Mouse (Mus musculus) heart, adult 11 months (tissue): ENCODE measurements around the gene Itpr2.
A peak's percentile ranks its signal among the peaks of the same experiment; 100 is the strongest.

Experiments
- DNase-seq: peaks from one replicate; pipeline ENCODE4 v3.0.0; 2022

The Itpr2 gene

DNA sequence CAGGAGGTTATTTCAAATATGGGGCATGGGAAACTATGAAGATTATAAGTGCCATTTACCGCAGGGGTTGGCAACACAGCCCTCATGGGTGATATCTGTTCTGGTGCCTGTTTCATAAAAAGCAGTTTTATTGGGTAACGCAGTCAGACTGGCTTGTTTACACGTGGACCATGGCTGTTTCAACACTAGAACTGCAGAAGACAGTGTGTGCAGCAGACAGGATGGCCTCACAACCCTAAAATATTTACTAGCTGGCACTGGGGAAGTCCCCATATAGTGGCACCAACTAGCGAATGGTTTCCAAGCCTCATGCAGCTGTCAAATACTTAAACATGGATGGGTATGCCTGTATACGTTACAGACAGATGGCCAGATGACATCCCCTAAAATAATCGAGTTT, 290.8 kb downstream of the Itpr2 start:
- peak; percentile 43 for DNase-seq

DNA sequence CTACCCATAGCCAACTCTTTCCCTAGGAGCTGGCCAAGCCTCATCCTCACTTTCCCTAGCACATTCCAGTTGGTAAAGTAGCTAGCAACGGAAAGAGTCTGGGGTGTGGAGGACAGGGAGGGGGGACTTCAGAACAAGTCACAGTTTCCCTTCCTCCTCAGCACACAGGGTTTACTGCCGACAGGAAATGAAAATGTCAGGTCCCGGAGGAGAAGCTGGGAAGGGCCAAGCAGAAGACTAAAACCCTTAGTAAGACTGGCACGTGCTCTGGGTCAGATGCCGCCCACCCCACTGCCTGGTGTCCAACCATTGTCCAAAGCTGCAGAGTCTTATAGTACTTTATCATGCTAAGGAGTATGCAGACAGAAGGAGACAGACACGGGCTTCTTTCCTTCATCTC, 293.0 kb downstream of the Itpr2 start:
- DNase-seq, result peak; percentile 98

DNA sequence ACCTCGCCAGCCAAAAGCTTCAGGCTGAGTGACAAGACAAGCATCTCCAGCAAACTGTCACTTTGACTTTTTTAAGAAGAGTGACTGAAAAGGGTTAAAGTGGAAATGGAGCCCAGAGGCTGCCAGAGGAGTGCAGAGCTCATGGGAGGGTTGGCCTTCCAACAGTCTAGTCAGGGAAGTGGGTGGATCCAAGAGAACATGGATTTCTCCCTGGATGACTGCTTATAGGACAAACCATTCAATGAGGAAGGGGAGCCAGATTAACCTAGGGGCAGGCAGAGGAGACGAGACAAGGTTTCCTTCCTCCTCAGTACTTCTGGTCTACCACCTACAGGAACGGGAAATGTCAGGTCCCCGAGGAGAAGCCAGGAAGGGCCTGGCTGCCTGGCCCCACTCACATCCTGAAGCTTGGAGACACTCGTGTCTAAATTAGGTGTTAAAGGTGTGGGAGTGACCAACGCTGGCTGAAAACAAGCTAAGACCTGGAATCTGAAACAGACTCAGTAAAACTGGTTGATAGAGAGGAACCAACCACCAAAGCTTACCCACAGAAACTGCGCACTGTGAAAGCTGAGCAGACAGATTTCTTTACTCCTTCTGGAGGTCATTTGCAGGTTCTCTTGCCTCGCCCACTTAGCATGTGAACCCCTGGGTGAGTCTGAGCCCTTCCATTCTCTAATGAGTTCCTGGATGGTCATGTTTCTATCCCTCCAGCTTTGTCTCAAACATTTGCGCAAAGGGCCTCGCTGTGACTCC, 294.6 kb downstream of the Itpr2 start:
- DNase-seq, result peak; percentile 98

DNA sequence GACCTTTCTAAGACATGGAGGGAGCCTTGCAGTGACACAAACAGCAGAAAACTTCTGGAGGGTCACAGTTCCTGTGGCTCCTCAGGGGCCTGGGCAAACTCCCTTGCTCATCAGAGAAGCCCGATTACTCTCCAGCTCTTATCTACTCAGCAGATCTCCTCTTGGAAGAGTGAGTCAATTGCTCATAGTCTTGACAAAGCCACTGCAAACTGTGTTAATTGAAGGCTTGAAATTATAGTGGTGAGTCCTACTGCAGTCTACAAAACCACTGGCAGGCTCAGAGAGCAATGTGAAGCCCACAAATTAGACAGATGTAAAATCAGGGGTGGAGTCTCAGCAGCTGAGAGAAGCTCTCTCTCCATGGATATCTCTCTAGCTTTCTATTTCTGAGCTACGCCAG, 296.9 kb downstream of the Itpr2 start:
- DNase-seq, result no peak

DNA sequence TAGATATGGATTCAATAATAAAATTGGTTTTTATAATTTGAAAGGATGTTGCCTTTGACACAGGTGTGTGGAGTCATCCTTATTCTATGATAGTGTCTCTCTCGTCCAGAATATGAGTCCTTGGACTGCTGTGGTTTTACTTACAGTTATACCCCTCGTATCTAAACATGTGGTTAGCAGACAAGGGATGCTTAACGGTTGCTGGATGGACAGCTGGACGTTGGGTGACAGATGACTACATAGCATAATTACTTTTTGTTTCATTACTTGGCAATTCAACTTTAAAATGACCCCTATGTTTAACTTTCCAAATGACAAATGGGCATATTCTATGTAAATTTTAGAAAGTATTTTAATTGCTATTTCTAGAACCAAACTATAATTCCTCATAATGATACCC, 297.6 kb downstream of the Itpr2 start:
- DNase-seq, result peak; percentile 27

DNA sequence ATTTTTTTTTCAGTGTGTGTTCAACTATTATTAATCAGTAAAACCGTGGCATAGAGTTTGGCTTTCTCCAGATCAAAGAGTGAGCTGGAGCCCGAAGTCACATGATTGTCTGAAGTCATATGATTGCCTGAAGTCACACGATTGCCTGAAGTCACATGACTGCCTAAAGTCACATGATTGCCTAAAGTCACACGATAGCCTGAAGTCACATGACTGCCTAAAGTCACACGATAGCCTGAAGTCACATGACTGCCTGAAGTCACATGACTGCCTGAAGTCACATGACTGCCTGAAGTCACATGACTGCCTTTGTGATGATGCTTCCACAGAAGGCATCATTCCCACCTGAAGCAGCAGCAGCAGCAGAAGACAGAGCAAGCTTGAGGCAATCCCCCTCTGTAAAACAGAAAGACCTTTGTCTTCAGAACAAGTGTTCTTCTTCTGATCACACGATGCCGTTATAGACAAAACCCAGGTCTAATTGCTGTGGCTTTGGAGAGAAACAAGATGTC, 304.1 kb downstream of the Itpr2 start:
- DNase-seq, result peak; percentile 57

DNA sequence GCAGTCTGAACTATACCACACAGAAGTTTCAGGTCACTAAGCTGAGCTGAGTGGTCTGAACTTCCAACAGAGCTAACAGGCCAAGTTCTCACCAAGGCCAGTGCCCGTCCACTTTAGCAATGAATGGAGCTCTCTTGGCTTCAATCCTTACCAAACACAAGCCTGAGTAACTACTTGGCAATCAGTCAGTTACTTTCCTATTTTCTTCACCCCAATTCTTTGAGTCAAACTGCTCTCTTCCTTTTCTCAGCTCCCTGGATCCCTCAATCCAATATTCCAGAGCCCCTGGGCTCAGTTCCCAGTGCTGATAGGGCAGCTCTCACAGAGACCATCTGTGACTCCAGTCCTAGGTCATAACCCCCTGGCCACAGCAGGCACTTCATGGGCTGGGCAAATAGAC, 305.3 kb downstream of the Itpr2 start:
- peak; percentile 89 for DNase-seq

DNA sequence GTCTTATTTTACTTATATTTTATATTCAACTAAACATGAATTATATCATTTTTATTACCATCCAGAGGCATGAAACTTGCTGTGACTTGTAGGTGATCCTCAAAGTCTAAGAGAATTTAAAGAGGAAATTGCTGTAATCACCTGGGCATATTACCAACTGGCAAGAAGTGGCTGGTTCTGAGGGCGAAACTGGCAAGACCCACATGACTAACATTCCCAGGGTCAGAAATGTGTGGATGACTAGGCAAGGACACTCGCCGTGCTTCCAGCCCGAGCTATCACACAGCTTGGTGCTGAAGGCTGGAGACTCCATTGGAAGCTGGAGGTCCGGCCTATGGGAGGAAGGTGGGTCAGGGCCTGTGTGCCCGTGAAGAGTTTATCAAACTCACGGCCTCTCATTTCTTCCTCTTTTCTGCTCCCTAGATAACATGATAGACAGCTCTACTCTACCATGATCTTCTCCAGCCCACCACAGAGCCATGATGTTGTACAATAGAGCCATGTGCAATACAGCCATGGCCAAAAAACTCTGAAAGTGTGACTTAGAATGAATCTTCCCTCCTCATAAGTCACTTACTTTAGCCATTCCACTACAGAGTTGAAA, 306.1 kb downstream of the Itpr2 start:
- DNase-seq, result peak; percentile 88

DNA sequence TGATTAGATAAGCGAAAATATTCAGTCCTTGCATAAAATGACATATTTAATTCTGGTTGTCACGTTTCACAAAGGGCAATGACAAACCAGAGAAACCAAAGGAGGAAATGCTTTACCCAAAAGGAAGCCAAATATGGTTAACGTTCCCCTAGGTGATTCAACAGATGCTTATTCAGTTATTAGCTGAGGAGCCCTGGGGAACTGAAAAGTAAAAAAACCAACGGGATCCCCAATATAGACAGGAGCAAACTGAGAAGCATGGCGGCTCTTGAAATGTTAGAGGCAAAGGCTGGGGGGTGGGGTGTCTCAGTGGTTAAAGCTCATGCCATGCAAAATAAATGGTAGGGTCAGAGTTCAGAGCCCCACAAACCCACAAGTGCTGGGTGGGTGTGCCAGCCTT, 310.1 kb downstream of the Itpr2 start:
- peak; percentile 68 for DNase-seq

DNA sequence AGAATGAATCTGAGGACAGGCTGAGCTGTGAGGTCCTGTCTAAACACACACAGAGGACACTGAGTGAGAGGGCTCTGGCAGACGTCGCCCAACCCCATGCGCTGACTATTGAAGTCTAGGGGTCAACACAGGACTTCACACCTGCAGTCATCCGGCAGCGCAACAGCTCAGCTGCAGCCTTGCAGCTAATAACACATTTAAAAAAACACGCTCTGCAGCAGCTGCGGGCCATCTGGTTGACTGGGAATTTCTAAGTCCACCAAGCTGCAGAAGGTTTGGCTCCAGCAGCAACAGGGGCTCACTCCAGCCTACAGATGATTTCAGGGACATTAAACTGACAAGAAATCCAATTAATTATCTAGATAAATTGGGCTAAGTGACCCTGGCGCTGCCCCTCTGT, 312.0 kb downstream of the Itpr2 start:
- DNase-seq, result peak; percentile 88

DNA sequence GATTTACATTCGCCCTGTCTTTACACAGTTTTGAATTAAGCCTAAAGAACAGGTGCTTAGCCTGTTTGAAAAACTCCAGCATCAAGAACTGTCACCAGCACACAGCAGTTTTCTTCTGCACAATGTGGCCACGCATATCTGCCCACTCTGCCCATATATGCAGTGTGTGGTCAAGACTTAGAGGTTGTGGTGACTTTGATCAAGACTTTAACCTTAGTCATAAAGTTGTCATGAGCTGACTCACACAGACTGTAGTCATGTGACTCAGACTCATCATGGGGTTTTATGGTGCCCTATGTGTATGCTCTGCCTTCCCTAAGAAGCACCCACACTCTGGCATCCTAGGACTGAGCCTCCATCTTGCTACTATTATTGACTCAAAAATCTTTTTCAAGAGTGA, 316.5 kb downstream of the Itpr2 start:
- peak; percentile 46 for DNase-seq

DNA sequence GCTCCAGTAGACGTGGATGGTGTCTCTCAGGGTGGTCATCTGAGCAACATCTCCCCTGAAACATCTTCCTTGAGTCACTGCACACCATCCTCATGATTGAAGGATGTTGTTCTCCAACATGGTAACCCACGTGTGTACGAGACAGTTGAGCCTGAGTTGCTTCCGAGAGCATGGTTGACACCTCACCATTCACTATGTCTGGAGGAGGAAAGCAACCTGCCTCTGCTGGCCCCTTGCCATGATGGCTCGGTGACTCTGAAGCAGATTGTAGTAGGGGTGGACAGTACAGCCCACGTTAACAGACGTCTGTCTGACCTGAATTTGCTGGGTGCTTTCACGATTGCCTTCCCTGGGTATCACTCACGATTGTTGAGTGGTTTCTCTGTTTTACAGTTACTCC, 317.3 kb downstream of the Itpr2 start:
- peak; percentile 85 for DNase-seq

DNA sequence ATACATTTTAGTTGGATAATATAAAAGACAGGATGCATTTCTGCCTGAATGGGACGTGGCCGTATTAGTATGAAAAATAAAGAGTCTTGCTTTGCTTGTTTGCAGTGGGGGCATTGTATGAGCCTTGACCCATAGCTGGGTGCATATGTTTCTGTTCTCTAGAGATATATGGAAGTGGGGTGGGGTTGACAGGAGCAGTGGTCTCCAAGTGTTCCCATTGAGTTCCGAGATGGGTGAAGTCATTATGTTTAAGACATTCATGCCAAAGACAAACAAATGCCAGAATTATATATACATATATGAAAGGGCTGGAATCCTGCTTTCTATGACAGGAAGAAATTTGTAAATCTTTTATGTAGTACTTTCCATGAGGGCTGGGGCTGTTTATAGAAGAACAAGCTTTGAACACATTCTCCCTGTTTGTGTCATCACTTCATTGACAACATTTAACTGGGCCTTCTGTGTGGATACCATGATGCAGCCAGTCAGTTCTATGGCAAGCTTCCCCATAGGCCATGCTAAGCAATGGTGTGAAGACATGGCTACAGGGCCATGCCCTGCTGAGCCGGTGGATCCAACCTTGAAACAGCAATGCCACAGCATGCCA, 327.3 kb downstream of the Itpr2 start:
- peak; percentile 64 for DNase-seq

DNA sequence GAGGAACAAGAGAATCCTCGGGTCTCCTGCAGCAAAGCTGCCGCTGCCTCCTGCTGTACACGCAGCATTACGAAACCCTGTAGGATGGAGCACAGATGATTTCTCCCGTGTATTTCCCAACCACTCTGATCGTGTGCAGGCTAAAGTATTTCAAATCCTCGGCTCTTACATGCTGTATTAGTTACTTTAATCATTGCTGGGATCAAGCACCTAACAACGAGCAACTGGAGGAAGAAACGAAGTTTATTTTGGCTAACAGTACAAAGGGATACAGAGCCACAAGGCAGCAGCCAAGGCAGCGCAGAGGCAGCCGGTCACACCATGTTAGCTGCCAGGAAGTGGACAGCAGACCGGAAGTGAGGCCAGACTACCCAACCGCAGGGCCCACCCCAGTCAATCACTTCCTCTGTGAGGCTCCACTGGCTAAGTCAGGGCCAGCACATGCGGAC, 331.4 kb downstream of the Itpr2 start:
- peak; percentile 98 for DNase-seq

DNA sequence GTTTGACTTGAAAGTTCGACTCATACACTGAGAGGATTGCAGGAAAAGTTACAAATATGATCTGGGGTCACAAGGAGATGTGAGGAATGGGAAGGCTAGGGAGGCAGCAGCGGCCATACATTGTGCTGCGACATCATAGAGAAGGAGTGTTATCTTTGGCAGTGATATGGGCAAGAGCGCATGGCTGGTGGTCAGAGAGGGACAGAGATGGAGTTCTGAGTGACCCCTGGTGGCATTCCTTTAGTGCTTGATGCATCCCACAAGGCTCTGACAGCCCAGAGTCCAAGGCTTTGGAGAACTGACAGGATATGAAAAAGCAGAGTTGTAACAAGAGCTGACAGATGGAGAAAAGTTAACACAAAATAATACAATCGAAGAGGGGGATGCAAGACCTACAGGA, 334.8 kb downstream of the Itpr2 start:
- DNase-seq, result peak; percentile 69

DNA sequence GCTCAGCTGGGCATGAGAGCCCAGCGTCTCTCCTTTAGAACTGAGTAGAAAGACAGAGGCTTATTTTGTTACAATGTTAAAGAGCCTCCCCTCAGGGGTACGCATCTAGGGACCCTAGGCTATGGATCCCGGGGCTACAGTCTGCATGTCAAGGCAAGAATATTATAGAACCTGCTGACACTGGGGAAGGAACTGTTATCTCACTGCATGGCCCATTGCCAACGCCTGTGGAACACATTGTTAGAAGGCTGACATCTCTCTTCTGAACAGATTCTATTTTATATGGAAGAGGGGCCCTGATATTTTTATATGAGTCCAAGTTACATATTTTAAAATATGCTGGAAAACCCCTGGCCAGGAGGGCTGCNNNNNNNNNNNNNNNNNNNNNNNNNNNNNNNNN, 342.4 kb downstream of the Itpr2 start:
- peak; percentile 83 for DNase-seq

DNA sequence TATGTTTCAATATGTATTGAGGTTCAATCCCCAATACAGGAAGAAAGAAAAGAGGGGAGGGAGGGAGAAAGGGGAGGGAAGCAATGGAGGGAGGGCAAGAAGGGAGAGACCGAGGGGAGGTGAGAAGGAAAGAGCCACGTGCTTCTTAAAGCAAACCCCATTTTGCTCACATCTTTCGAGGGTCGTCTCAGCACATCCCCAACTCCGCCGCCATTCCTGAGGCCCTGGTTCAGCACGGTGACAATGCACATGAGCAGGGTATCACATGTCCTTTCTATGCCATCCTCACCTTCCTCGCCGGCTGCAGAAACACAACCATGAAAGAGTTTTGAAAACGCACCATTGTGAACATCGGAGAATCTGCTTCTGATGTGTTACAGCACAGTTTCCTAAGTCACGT, 343.3 kb downstream of the Itpr2 start:
- DNase-seq, result peak; percentile 79

DNA sequence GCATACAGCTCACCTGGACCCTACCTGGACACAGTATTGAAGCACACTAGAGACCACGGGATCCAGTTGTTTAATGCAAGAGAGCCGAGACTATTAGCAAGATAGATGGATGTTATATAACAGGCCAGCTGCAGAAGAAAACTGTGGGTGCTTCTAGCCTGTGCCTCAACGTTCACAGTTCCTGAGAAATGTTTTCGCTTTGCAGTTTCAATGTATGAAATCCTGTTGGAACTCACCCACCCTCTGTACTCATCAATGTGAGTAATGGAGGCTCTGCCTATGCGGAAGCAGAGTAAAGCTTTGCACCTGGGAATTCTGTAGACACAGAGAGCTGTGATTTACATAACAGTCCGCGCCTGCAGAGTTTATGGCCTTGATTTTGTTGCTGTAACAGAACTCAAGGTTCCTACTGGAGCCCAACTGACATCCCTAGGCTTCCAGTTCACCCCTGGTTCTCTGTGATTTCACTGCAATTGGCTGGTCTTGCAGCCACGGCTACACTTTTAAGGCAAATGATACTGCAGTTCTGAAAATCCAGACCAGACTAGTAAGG, 344.0 kb downstream of the Itpr2 start:
- DNase-seq, result peak; percentile 50

DNA sequence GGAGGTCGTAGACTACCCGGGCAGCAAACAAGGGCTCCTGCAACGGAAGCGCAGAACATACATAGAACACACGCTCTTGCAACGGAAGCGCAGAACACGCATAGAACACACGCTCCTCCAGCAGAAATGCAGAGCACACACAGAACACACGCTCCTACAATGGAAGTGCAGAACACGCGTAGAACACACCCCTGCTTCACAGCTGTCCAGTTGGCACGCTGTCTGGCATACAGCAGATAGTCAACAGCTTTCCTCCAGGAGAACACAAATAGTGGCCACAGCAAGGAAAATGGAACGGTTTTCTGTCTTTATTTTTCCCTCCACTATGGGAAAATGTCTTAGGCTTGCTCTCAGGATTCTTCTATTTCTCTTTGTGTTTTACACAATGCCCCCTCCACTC, 344.9 kb downstream of the Itpr2 start:
- peak; percentile 88 for DNase-seq

DNA sequence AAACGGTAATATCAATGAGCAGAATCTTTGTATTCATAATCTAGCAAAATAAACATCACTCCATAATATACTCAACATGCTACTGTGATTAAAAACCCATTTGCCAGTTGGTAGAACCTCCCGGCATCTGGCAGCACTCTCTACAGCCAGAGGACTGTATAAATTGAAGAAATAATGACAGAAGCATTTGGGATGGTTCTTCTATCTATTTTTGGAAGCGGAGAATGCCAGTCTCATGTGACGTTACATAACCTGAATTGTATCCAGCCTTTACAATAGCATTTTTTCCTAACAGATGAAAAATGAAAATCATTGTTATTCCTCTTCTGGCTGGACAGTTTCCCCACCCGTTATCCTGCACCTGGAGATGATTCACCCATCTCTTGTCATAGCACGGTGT, 345.5 kb downstream of the Itpr2 start:
- DNase-seq, result peak; percentile 7

DNA sequence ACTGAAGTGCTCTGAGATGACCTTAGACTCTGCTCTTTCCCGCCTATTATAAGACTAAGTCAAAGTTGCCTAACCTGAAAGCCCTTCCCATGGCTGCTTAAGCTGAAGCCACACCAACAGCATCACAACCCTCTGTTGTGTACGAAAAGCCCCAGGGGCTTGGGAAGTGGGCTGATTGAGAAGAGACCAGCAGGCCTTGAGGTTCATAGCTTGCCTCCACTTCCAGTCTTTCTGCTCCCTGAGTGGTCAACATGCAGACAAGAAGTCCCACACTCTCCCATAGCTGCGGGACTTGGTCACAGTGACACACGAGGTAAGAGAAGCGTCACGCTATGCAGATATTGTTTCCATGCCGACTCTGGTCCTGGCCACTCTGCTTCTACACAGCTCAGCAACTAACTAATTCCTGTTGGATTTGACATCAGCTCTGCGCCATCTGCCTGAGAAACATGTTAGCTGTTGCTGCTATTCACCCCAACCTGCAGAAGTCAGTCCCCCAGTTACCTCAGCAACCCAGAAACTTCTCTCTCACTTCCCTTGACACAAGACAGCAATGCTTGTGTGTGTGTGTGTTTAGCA, 346.8 kb downstream of the Itpr2 start:
- peak; percentile 76 for DNase-seq

DNA sequence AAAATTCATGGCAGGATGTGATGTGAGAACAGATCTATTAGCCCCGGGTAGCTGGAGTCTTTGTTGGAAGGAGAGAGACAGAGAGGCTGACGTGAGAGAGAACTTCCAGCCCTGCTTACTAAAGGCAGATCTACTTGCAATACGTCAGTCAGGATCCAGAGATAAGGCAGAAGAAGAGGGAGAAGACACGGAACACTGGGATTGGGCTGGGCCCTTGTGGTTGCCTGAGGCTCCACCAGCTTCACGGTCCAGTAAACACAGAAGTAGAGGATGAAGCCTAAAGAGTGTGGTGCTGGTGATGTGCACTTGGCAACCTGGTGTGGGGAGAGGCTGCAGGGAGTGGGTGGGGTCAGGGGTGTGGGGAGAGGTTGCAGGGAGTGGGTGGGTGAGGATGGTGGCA, 349.2 kb downstream of the Itpr2 start:
- DNase-seq, result peak; percentile 89

DNA sequence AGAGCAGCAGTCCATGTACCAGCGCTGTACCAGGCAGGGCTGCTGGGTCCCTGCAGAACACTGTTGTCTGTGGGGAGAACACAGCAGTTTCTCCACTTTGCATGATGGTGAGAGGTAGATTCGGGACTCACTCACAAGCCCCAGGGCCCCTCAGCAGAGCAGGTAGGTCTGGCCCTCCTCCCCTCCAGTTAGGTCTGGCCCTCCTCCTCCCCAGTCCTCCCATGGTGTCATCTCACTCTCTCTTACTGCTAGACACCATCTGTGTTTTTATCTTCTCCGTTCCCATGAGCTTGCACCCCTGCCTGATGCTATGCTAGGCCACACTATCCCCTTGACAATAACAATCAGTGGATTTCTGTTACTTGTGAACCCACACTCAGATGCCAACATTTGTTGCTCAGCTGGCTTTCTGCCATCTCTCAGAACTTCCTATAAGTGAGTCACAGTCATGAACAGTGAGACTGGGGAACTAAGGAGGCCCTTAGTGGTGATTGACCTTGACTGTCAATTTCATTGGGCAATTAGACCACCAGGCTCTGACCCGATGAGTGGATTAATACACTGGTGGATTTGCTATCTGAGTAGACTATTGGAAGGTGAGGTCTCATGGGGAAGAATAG, 360.9 kb downstream of the Itpr2 start:
- peak; percentile 79 for DNase-seq
